In genomic region chr2:29934906-29935599, GRCm38 (mm10) we compare ENCODE assay signal across 8 mouse cellular contexts. TPM values are rescaled to one million over a fixed set of nuclear protein-coding genes. Genes with fewer than 3 reads are reported as not detected.
A peak's percentile ranks its signal among the peaks of the same experiment; 100 is the strongest.
DNase-seq lines count a peak whose midpoint lies in the region; ATAC-seq and TF ChIP-seq lines count a peak whose summit lies in the region.

Gene Gle1 (plus strand): TSS chr2:29935426.

- DNase-seq in MEL (ENCODE audit: low read depth, low spot score), result peak; percentile 97
- DNase-seq in cerebellum, adult 2 months, result peak; percentile 94 to 96
- DNase-seq in forebrain, postnatal 0 days, result peak; percentile 96
- DNase-seq in heart, postnatal 4 days, result peak; percentile 98
- DNase-seq in layer of hippocampus, adult 8-10 months (ENCODE audit: low spot score in 2 of 2), result peak; percentile 93 to 96
- peak; percentile 91 for DNase-seq in ovary, adult 18-20 months (ENCODE audit: low spot score)
- DNase-seq in thymus, postnatal 0 days (ENCODE audit: low spot score), result peak; percentile 96

- no peaks in the 10 kb centered on the region for H3K27me3 ChIP-seq in MEL (ENCODE audit: control insufficient read depth in 1 of 2, insufficient read depth in 2 of 2, low read length in 2 of 2)
- no peaks in the 10 kb centered on the region for H3K27me3 ChIP-seq in cerebellum, adult 2 months (ENCODE audit: control insufficient read depth, insufficient read depth, low read length)
- H3K27me3 ChIP-seq in forebrain, postnatal 0 days (ENCODE audit: insufficient read depth, low read length), result no peaks in the 10 kb centered on the region
- H3K27me3 ChIP-seq in lung, embryonic 15.5 days, result no peaks in the 10 kb centered on the region

- 4% methylated on average over 44 of the region's 44 CpGs for WGBS in cerebellum, adult 2 months
- WGBS in forebrain, postnatal 0 days, result 3% methylated on average over 43 of the region's 44 CpGs
- 3% methylated on average over 44 of the region's 44 CpGs for WGBS in lung, embryonic 15.5 days

- no peaks in the 10 kb centered on the region for H3K9me3 ChIP-seq in MEL (replicated peaks; ENCODE audit: insufficient read depth, low read length)
- no peaks in the 10 kb centered on the region for H3K9me3 ChIP-seq in forebrain, postnatal 0 days (ENCODE audit: low read length)
- H3K9me3 ChIP-seq in lung, embryonic 15.5 days, result no peaks in the 10 kb centered on the region

- peaks cover 4 to 5% of the 10 kb centered on the region in 2 experiments; a peak in 3 of 4 replicates for H3K4me1 ChIP-seq in MEL (ENCODE audit: control insufficient read depth in 1 of 2, insufficient read depth in 2 of 2, low read length in 2 of 2)
- peaks cover 29% of the 10 kb centered on the region for H3K4me1 ChIP-seq in cerebellum, adult 2 months (ENCODE audit: control insufficient read depth, insufficient read depth, low read length)
- peaks cover 5% of the 10 kb centered on the region for H3K4me1 ChIP-seq in forebrain, postnatal 0 days (ENCODE audit: insufficient read depth)
- H3K4me1 ChIP-seq in lung, embryonic 15.5 days, result peaks cover 8% of the 10 kb centered on the region

- peaks cover 0 to 5% of the 10 kb centered on the region in 2 experiments; a peak in 3 of 4 replicates for H3K36me3 ChIP-seq in MEL (ENCODE audit: control insufficient read depth in 1 of 2, insufficient read depth in 2 of 2, low read length in 2 of 2)
- peaks cover 40% of the 10 kb centered on the region for H3K36me3 ChIP-seq in forebrain, postnatal 0 days (ENCODE audit: insufficient read depth)
- peaks cover 38% of the 10 kb centered on the region for H3K36me3 ChIP-seq in lung, embryonic 15.5 days

- peak; percentile 70 to 96; a peak in 3 of 4 replicates for TF ChIP-seq POLR2A in MEL (IDR thresholded peaks at IDR 0.05; ENCODE audit: control insufficient read depth in 1 of 2, insufficient read depth in 1 of 2, low read depth in 1 of 2, low read length in 2 of 2, poor library complexity in 1 of 2)
- TF ChIP-seq POLR2A in cerebellum, adult 2 months (IDR thresholded peaks at IDR 0.05; ENCODE audit: borderline replicate concordance, insufficient read depth, low read length), result peak; percentile 74; the same call in 1 of the 2 replicates

- peak within 1 kb of the TSS; percentile 67 for H3K4me2 ChIP-seq in forebrain, postnatal 0 days (ENCODE audit: low read depth)
- peak within 1 kb of the TSS; percentile 64 for H3K4me2 ChIP-seq in lung, embryonic 15.5 days

- H3K27ac ChIP-seq in MEL (ENCODE audit: control insufficient read depth, low read depth, low read length), result peak within 1 kb of the TSS; percentile 74
- H3K27ac ChIP-seq in cerebellum, adult 2 months (ENCODE audit: insufficient read depth, low read length), result 0 out of 2 replicates have a peak within 1 kb of the TSS, but pooled peaks have one; percentile 31
- peak within 1 kb of the TSS; percentile 83 for H3K27ac ChIP-seq in forebrain, postnatal 0 days (ENCODE audit: low read depth, low read length)
- peak within 1 kb of the TSS; percentile 75 for H3K27ac ChIP-seq in lung, embryonic 15.5 days

- peak within 1 kb of the TSS; percentile 86 to 93 for H3K4me3 ChIP-seq in MEL (ENCODE audit: control insufficient read depth in 1 of 2, insufficient read depth in 1 of 2, low read depth in 2 of 2, low read length in 2 of 2)
- peak within 1 kb of the TSS; percentile 65 for H3K4me3 ChIP-seq in cerebellum, adult 2 months (replicated peaks; ENCODE audit: insufficient read depth, low read depth, low read length)
- peak within 1 kb of the TSS; percentile 93 for H3K4me3 ChIP-seq in forebrain, postnatal 0 days (ENCODE audit: low read depth, low read length)
- peak within 1 kb of the TSS; percentile 97 for H3K4me3 ChIP-seq in lung, embryonic 15.5 days

- peak; percentile 100 for ATAC-seq in forebrain, postnatal 0 days
- peak; percentile 94 for ATAC-seq in lung, embryonic 15.5 days (ENCODE audit: borderline replicate concordance, extremely low read depth, low FRiP score, low TSS enrichment)

- peaks cover 9% of the 10 kb centered on the region for H3K79me2 ChIP-seq in MEL (ENCODE audit: control insufficient read depth, insufficient read depth, low read length, poor library complexity)

- no peak for TF ChIP-seq RAD21 in MEL (IDR thresholded peaks at IDR 0.05; ENCODE audit: low read depth, low read length)

- peak; percentile 11 to 49 (median 49); a peak in 4 of 6 replicates for TF ChIP-seq CTCF in MEL (IDR thresholded peaks at IDR 0.05 in 2 of 3, conservative IDR thresholded peaks at IDR 0.05 in 1 of 3; ENCODE audit: control insufficient read depth in 1 of 3, insufficient read depth in 1 of 3, low read depth in 2 of 3, low read length in 3 of 3, poor library complexity in 1 of 3, severe bottlenecking in 1 of 3)
- TF ChIP-seq CTCF in cerebellum, adult 2 months (IDR thresholded peaks at IDR 0.05; ENCODE audit: borderline replicate concordance, insufficient read depth, low read depth, low read length), result peak; percentile 33; the same call in 1 of the 2 replicates
- TF ChIP-seq CTCF in forebrain, postnatal 0 days (IDR thresholded peaks at IDR 0.05; ENCODE audit: low read depth), result peak; percentile 75

- peak within 1 kb of the TSS; percentile 88 for H3K9ac ChIP-seq in MEL (ENCODE audit: control insufficient read depth, low read depth, low read length, poor library complexity, severe bottlenecking)
- H3K9ac ChIP-seq in forebrain, postnatal 0 days, result peak within 1 kb of the TSS; percentile 56
- peak within 1 kb of the TSS; percentile 65 for H3K9ac ChIP-seq in lung, embryonic 15.5 days

- TF ChIP-seq EP300 in MEL (IDR thresholded peaks at IDR 0.05; ENCODE audit: low read depth in 1 of 2, low read length in 2 of 2), result no peak

TF ChIP-seq in MEL, 35 proteins besides CTCF, POLR2A, EP300 and RAD21 (continues in another document):
- TF ChIP-seq MXI1 (IDR thresholded peaks at IDR 0.05; ENCODE audit: low read depth, low read length) (peak; percentile 100), SIN3A (IDR thresholded peaks at IDR 0.05; ENCODE audit: low read length) (peak; percentile 100), GABPA (IDR thresholded peaks at IDR 0.05; ENCODE audit: low read depth, low read length) (no peak; the same call in 1 of the 2 replicates), SMC3 (IDR thresholded peaks at IDR 0.05; ENCODE audit: low read depth, low read length) (no peak; the same call in 1 of the 2 replicates), USF2 (IDR thresholded peaks at IDR 0.05; ENCODE audit: borderline replicate concordance in 1 of 2, insufficient read depth in 1 of 2, low read depth in 1 of 2, low read length in 2 of 2) (no peak), MYB (IDR thresholded peaks at IDR 0.05; ENCODE audit: low read depth, low read length) (no peak), RCOR1 (IDR thresholded peaks at IDR 0.05; ENCODE audit: low read depth, low read length) (no peak), USF1 (IDR thresholded peaks at IDR 0.05; ENCODE audit: low read depth, low read length) (peak; percentile 57), POLR2AphosphoS5 (IDR thresholded peaks at IDR 0.05; ENCODE audit: borderline replicate concordance, low read depth, low read length) (no peak), CHD1 (IDR thresholded peaks at IDR 0.05; ENCODE audit: low read depth, low read length) (no peak), CHD2 (IDR thresholded peaks at IDR 0.05; ENCODE audit: low read length) (no peak), MYC (IDR thresholded peaks at IDR 0.05; ENCODE audit: low read depth, low read length) (peak; percentile 28; the same call in 1 of the 2 replicates), UBTF (IDR thresholded peaks at IDR 0.05; ENCODE audit: borderline replicate concordance, insufficient read depth, low read depth, low read length) (no peak), MEF2A (IDR thresholded peaks at IDR 0.05; ENCODE audit: extremely low read depth, insufficient replicate concordance, low read depth, low read length, poor library complexity, severe bottlenecking) (no peak), NELFE (IDR thresholded peaks at IDR 0.05; ENCODE audit: low read depth, low read length) (peak; percentile 88), KAT2A (conservative IDR thresholded peaks at IDR 0.05; ENCODE audit: low read depth, low read length) (peak; percentile 84), ZKSCAN1 (IDR thresholded peaks at IDR 0.05; ENCODE audit: low read depth, low read length) (no peak), MAX (IDR thresholded peaks at IDR 0.05; ENCODE audit: low read length) (peak; percentile 87), ZC3H11A (IDR thresholded peaks at IDR 0.05; ENCODE audit: low read depth, low read length) (peak; percentile 35; the same call in 1 of the 2 replicates), POLR2AphosphoS2 (IDR thresholded peaks at IDR 0.05; ENCODE audit: low read length) (peak; percentile 80; the same call in 1 of the 2 replicates), MAFK (IDR thresholded peaks at IDR 0.05; ENCODE audit: borderline replicate concordance, low read depth, low read length) (no peak), BHLHE40 (IDR thresholded peaks at IDR 0.05; ENCODE audit: borderline replicate concordance, low read depth, low read length) (no peak), TAL1 (IDR thresholded peaks at IDR 0.05; ENCODE audit: low read length) (no peak), NRF1 (IDR thresholded peaks at IDR 0.05; ENCODE audit: insufficient read depth, low read depth, low read length, poor library complexity, severe bottlenecking) (peak; percentile 37; the same call in 1 of the 2 replicates), TBP (IDR thresholded peaks at IDR 0.05; ENCODE audit: low read depth, low read length) (peak; percentile 77), ETS1 (IDR thresholded peaks at IDR 0.05; ENCODE audit: low read depth, low read length) (peak; percentile 38; the same call in 1 of the 2 replicates), ZMIZ1 (IDR thresholded peaks at IDR 0.05; ENCODE audit: low read depth, low read length) (peak; percentile 84), JUND (IDR thresholded peaks at IDR 0.05; ENCODE audit: low read depth, low read length) (no peak), E2F4 (IDR thresholded peaks at IDR 0.05; ENCODE audit: borderline replicate concordance, low read depth, low read length) (no peak), HCFC1 (IDR thresholded peaks at IDR 0.05; ENCODE audit: low read depth, low read length) (peak; percentile 98)

RNA-seq across cellular contexts. Expression of gene Gle1, which starts in this region (rescaled TPM):
- total RNA-seq in MEL (2012; rRNA removed), result 41.9 and 46.1 TPM in 2 replicates
- polyA plus RNA-seq in MEL (2012; ENCODE audit: insufficient read depth in 1 of 2, insufficient read length in 2 of 2, low read depth in 1 of 2, low replicate concordance in 2 of 2, missing spikeins in 1 of 2), result 10 to 100 TPM in 1 of 2 experiments, not detected in 1; 77.0 TPM
- polyA plus RNA-seq in cerebellum, adult 2 months (2012; rRNA removed), result 72.7 and 74.7 TPM in 2 replicates
- 52.7 and 57.4 TPM in 2 replicates for total RNA-seq in forebrain, postnatal 0 days (2014; rRNA removed)
- polyA plus RNA-seq in forebrain, postnatal 0 days (2015; fragmentation: Nextera tagmentation; extraction: Ambion mirVana), result 55.2 and 62.3 TPM in 2 replicates
- 10 to 100 TPM; 25.9 to 26.8 TPM for total RNA-seq in heart, postnatal 4 days (2021)
- 10 to 100 TPM; 42.5 to 49.2 (median 44.9) TPM for total RNA-seq in layer of hippocampus, adult 8-10 months (2022)
- 64.5 and 67.9 TPM in 2 replicates for polyA plus RNA-seq in lung, embryonic 15.5 days (2015; fragmentation: Nextera tagmentation; extraction: Ambion mirVana)
- polyA plus RNA-seq in thymus, postnatal 0 days (2015; fragmentation: Nextera tagmentation; extraction: Ambion mirVana), result 47.6 and 55.3 TPM in 2 replicates

Comparison
In these comparisons a context has a peak if more than half of its experiments do, and no peak if none do; other contexts are left out.
1. Peak in every context shown above with its lines: DNase-seq, ATAC-seq, H3K4me3 ChIP-seq and H3K27ac ChIP-seq.
2. H3K27ac ChIP-seq: peak in every context shown above with its lines; median percentile 83 in forebrain, postnatal 0 days; 75 in lung, embryonic 15.5 days; 74 in MEL; 31 in cerebellum, adult 2 months.